Mouse (Mus musculus) cerebellum, postnatal 25 days (tissue): Measurements from ENCODE around the gene Naip6.
"Not testable (repeated sequence)": the region's sequence is repeated elsewhere in the genome, so short reads cannot be mapped to it uniquely, and the experiment has no call there.

Experiments used
- DNase-seq, 2 experiments: peaks; one replicate each; pipeline ENCODE4 v3.0.0; 2021; ENCODE audit warnings: mixed read lengths in 2 of 2

Gene Naip6

GRCm38 (mm10) chr13:100317256-100317893 lies at the start of gene Naip6:
Naip6 (minus strand) TSS chr13:100317674.
- DNase-seq: not testable (repeated sequence)

- not testable (repeated sequence) for DNase-seq
These were observed 34.8 kb upstream of the Naip6 start for GRCm38 (mm10) chr13:100352315-100352714.

GRCm38 (mm10) chr13:100349510-100350173 lies 32.2 kb upstream of the Naip6 start:
- not testable (repeated sequence) for DNase-seq

- no peak for DNase-seq
These were observed 24.3 kb upstream of the Naip6 start for GRCm38 (mm10) chr13:100341822-100342221.

- DNase-seq: not testable (repeated sequence)
These were observed 14.3 kb upstream of the Naip6 start for GRCm38 (mm10) chr13:100331728-100332127.

- not testable (repeated sequence) for DNase-seq
These were observed 11.4 kb upstream of the Naip6 start for GRCm38 (mm10) chr13:100328899-100329298.

- not testable (repeated sequence) for DNase-seq
These were observed 10.6 kb upstream of the Naip6 start for GRCm38 (mm10) chr13:100328029-100328428.

- DNase-seq: not testable (repeated sequence)
These were observed 4.9 kb upstream of the Naip6 start for GRCm38 (mm10) chr13:100322266-100322837.

GRCm38 (mm10) chr13:100284611-100285010 lies 32.9 kb downstream of the Naip6 start:
- DNase-seq: no peak

GRCm38 (mm10) chr13:100271474-100272132 lies 45.9 kb downstream of the Naip6 start:
- DNase-seq: not testable (repeated sequence)

- not testable (repeated sequence) for DNase-seq
These were observed 60.5 kb downstream of the Naip6 start for GRCm38 (mm10) chr13:100256996-100257395.

- DNase-seq: not testable (repeated sequence)
These were observed 61.5 kb downstream of the Naip6 start for GRCm38 (mm10) chr13:100255925-100256324.

- DNase-seq: not testable (repeated sequence)
These were observed 65.6 kb downstream of the Naip6 start for GRCm38 (mm10) chr13:100251897-100252296.

- DNase-seq: not testable (repeated sequence)
These were observed 70.5 kb downstream of the Naip6 start for GRCm38 (mm10) chr13:100246896-100247519.

GRCm38 (mm10) chr13:100246223-100246622 lies 71.3 kb downstream of the Naip6 start, which contains the start of gene Naip5:
Naip5 (minus strand) TSS chr13:100246323.
- DNase-seq: not testable (repeated sequence)

- DNase-seq: no peak
These were observed 73.8 kb downstream of the Naip6 start for GRCm38 (mm10) chr13:100243702-100244101.
